Mouse (Mus musculus): Measurements from ENCODE around the gene Unc5a.

DNA sequence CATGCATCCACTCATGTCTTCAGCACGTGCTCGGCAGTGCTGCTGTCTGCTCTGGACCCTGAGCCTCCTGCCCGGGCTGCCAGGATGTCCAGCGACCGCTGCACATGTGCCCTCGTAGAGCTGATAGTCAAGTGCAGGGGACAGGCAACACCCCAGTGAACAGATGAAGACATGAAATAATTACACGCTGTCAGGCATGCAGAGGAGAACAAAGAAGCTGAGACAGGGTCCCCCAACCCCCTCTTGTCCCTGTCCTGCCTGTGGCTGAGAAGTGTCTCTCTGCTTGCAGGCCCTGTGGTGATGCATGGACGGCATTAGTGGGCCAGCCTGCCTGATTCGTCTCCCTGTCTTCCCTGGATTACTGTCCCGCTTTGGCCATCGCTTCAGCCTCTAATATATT is 18.3 kb downstream of the Unc5a start:
- no peak for TF ChIP-seq CTCF (IDR thresholded peaks at IDR 0.05; ENCODE audit: borderline replicate concordance, extremely low read depth, insufficient read depth, insufficient read length)
- TF ChIP-seq POLR2A (IDR thresholded peaks at IDR 0.05; ENCODE audit: borderline replicate concordance, extremely low read depth, insufficient read depth, insufficient read length, poor library complexity, severe bottlenecking) = no peak

Measured in brain, embryonic 14.5 days (tissue).